Comparison of ENCODE assay signal across 21 mouse cellular contexts in the genomic region with DNA sequence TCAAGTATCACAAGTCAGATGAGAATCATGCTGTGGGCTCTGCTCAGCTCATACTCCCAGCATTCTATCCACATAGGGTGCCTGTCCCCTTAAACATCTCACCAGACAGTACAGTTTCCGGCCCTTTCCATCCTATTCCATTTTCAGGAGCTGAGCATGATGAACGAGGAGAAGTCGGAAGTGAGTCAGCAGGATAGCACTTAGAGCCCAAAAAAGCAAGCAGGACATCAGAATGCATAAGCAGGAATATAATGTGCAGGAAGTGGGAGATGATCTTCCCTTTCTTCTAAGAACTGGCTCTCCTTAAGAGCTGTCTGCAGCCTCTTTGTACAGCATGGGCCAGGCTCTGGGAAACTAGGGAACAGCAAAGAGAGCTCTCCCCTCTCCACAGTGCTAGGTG. TPM values are rescaled to one million over a fixed set of nuclear protein-coding genes. Genes with fewer than 3 reads are reported as not detected.
DNase-seq lines count a peak whose midpoint lies in the region; TF ChIP-seq lines count a peak whose summit lies in the region.
"Had no signal": no experiment of that assay in that cellular context is flagged by ENCODE, and none has a peak within 500 bp of the region (broad histone marks: within the 10 kb centered on the region; RNA-seq: fewer than 3 reads in every experiment).

No protein-coding gene starts in this region.

- H3K4me1 ChIP-seq in embryonic facial prominence, embryonic 10.5 days: no peaks in the 10 kb centered on the region
- H3K4me1 ChIP-seq: embryonic facial prominence, embryonic 13.5 days; hindbrain, embryonic 15.5 days; limb, embryonic 10.5 days; liver, embryonic 12.5 days; midbrain, embryonic 13.5 days; neural tube, embryonic 15.5 days had no signal

- no peaks in the 10 kb centered on the region for H3K36me3 ChIP-seq in embryonic facial prominence, embryonic 10.5 days (replicated peaks)
- H3K36me3 ChIP-seq: embryonic facial prominence, embryonic 13.5 days; heart, embryonic 13.5 days; hindbrain, embryonic 15.5 days; limb, embryonic 10.5 days; liver, embryonic 12.5 days; midbrain, embryonic 13.5 days; neural tube, embryonic 15.5 days had no signal

- H3K27me3 ChIP-seq in embryonic facial prominence, embryonic 10.5 days (replicated peaks; ENCODE audit: low read depth, poor library complexity, severe bottlenecking): peaks cover 10% of the 10 kb centered on the region; the same call in 1 of the 2 replicates
- H3K27me3 ChIP-seq: embryonic facial prominence, embryonic 13.5 days; hindbrain, embryonic 15.5 days; neural tube, embryonic 15.5 days had no signal

- H3K4me3 ChIP-seq in layer of hippocampus, adult 2 months: no peak overlapping the region
- no peak overlapping the region for H3K4me3 ChIP-seq in embryonic facial prominence, embryonic 10.5 days
- H3K4me3 ChIP-seq: embryonic facial prominence, embryonic 13.5 days; heart, embryonic 13.5 days; hindbrain, embryonic 15.5 days; limb, embryonic 10.5 days; liver, embryonic 12.5 days; midbrain, embryonic 13.5 days; neural tube, embryonic 15.5 days had no signal

- peak overlapping the region; percentile 29; the same call in 1 of the 2 replicates for H3K27ac ChIP-seq in layer of hippocampus, adult 2 months
- H3K27ac ChIP-seq in embryonic facial prominence, embryonic 10.5 days (replicated peaks): no peak overlapping the region
- H3K27ac ChIP-seq: embryonic facial prominence, embryonic 13.5 days; heart, embryonic 13.5 days; hindbrain, embryonic 15.5 days; limb, embryonic 10.5 days; liver, embryonic 12.5 days; midbrain, embryonic 13.5 days; neural tube, embryonic 15.5 days had no signal

- H3K9me3 ChIP-seq in embryonic facial prominence, embryonic 10.5 days: no peaks in the 10 kb centered on the region
- H3K9me3 ChIP-seq: embryonic facial prominence, embryonic 13.5 days; heart, embryonic 13.5 days; hindbrain, embryonic 15.5 days; limb, embryonic 10.5 days; liver, embryonic 12.5 days; midbrain, embryonic 13.5 days; neural tube, embryonic 15.5 days had no signal

- DNase-seq in frontal cortex, postnatal 36 days (ENCODE audit: low spot score in 2 of 2): peak; percentile 33 to 66
- DNase-seq in frontal cortex, postnatal 14 days (ENCODE audit: low spot score in 2 of 2): no peak
- DNase-seq in layer of hippocampus, adult 2 months (ENCODE audit: low spot score in 2 of 2): peak in 1 of 2 experiments; percentile 10
- no peak for DNase-seq in layer of hippocampus, adult 9-11 months
- DNase-seq in right cerebral cortex, adult 18-20 months: peak; percentile 79
- no peak for DNase-seq in right cerebral cortex, postnatal 14 days
- DNase-seq in right cerebral cortex, postnatal 36 days (ENCODE audit: low spot score in 2 of 2): peak; percentile 17 to 76
- no peak for DNase-seq in embryonic facial prominence, embryonic 10.5 days (ENCODE audit: low spot score)
- DNase-seq: adrenal gland, postnatal 36 days; cerebellum, adult 8-10 months; forebrain, postnatal 0 days; heart, postnatal 36 days; kidney, adult 18-20 months; retina, postnatal 1 day had no signal

- 80% methylated on average over 3 of the region's 3 CpGs for WGBS in embryonic facial prominence, embryonic 10.5 days

- no peak for TF ChIP-seq CTCF in layer of hippocampus, adult 2 months (conservative IDR thresholded peaks at IDR 0.05)

RNA-seq across cellular contexts. Expression of a gene that starts 5.1 kb away (rescaled TPM):
- 10 to 100 TPM; 39.3 to 43.0 TPM for total RNA-seq in layer of hippocampus, adult 2 months (2021)
- 15.8 and 16.4 TPM in 2 replicates for polyA plus RNA-seq in embryonic facial prominence, embryonic 10.5 days (2016; fragmentation: Nextera tagmentation; extraction: Ambion mirVana)

RNA-seq across cellular contexts. Expression of a gene that starts 49.2 kb away (rescaled TPM):
- total RNA-seq in layer of hippocampus, adult 2 months (2021): 10 to 100 TPM; 20.0 to 20.7 TPM
- 36.6 and 37.9 TPM in 2 replicates for polyA plus RNA-seq in embryonic facial prominence, embryonic 10.5 days (2016; fragmentation: Nextera tagmentation; extraction: Ambion mirVana)

Comparison
In these comparisons a context has a peak if more than half of its experiments do, and no peak if none do; other contexts are left out.
1. DNase-seq: peak in frontal cortex, postnatal 36 days (2 of 2), right cerebral cortex, adult 18-20 months (single experiment) and right cerebral cortex, postnatal 36 days (2 of 2); none in frontal cortex, postnatal 14 days (0 of 2), layer of hippocampus, adult 9-11 months (single experiment), right cerebral cortex, postnatal 14 days (single experiment) and embryonic facial prominence, embryonic 10.5 days (single experiment).